Mouse (Mus musculus): Measurements from ENCODE around the gene Fam3b. TPM values are rescaled to one million over a fixed set of nuclear protein-coding genes. Genes with fewer than 3 reads are reported as not detected.

The Fam3b gene
- total RNA-seq, 2 experiments from 2014 or later = not detected

GRCm38 (mm10) chr16:97430091-97430490 is 84.5 kb downstream of the Fam3b start:
- ATAC-seq (replicated peaks; ENCODE audit: low FRiP score, poor library complexity, severe bottlenecking) = no peak

- ATAC-seq (replicated peaks; ENCODE audit: low FRiP score, poor library complexity, severe bottlenecking) = no peak
Observed at GRCm38 (mm10) chr16:97428026-97428425, 86.6 kb downstream of the Fam3b start.

GRCm38 (mm10) chr16:97423627-97424026 is 91.0 kb downstream of the Fam3b start:
- ATAC-seq (replicated peaks; ENCODE audit: low FRiP score, poor library complexity, severe bottlenecking) = no peak

- ATAC-seq (replicated peaks; ENCODE audit: low FRiP score, poor library complexity, severe bottlenecking) = no peak
Observed at GRCm38 (mm10) chr16:97421671-97422070, 92.9 kb downstream of the Fam3b start.

Other genes starting within 250 kb of the Fam3b start
- gene Bace2, start 158.1 kb downstream of the Fam3b start, total RNA-seq (2015; ENCODE audit: low replicate concordance) = not detected in 2 replicates
- gene Bace2, start 158.1 kb downstream of the Fam3b start, total RNA-seq (2017; ENCODE audit: low replicate concordance) = not detected in 2 replicates
- 5.0 TPM in 1 of 2 replicates, not detected in the other for gene Mx1, start 51.9 kb downstream of the Fam3b start, total RNA-seq (2015; ENCODE audit: low replicate concordance)
- 2.3 and 2.7 TPM in 2 replicates for gene Mx1, start 51.9 kb downstream of the Fam3b start, total RNA-seq (2017; ENCODE audit: low replicate concordance)
- gene Tmprss2, start 96.4 kb upstream of the Fam3b start, total RNA-seq (2015; ENCODE audit: low replicate concordance) = not detected in 2 replicates
- gene Tmprss2, start 96.4 kb upstream of the Fam3b start, total RNA-seq (2017; ENCODE audit: low replicate concordance) = not detected in 2 replicates
- not detected in 2 replicates for gene Ripk4, start 249.0 kb upstream of the Fam3b start, total RNA-seq (2015; ENCODE audit: low replicate concordance)
- gene Ripk4, start 249.0 kb upstream of the Fam3b start, total RNA-seq (2017; ENCODE audit: low replicate concordance) = not detected in 2 replicates